In the genomic region with DNA sequence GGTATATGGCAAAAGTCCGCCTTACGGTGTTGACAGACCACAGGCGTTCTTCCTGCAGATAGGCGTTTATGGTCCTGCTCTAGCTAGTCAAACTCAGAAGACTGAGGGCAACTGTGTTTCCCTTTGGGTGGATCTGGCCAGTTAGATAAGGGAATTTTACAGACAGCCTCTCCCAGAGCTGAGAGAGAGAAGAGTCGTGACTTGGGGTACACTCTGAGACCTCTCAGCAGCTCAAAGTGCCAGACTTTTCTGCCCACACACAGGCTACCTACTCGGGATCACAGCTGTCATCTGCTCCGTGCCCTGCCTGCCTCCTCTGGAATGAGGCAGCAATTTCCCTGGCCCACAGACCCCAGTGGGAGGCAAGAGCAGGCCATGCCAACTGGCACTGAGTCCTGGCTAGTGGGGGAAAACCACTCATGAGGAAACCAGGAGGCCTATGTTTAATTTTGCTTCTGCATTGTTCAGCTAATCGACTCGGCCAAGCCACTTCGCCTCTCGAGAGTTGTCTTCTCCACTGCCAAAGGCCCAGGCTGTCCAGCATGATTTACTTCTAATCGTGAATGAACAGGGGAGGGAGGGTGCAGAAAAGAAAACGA, we compare ENCODE assay signal across 8 mouse cellular contexts. TPM values are rescaled to one million over a fixed set of nuclear protein-coding genes. Genes with fewer than 3 reads are reported as not detected.
DNase-seq lines count a peak whose midpoint lies in the region; ATAC-seq and TF ChIP-seq lines count a peak whose summit lies in the region.

No protein-coding gene starts in this region.

- H3K4me2 ChIP-seq in heart, embryonic 12.5 days, result 0 out of 2 replicates have a peak overlapping the region, but pooled peaks have one; percentile 3

- no peak overlapping the region for H3K27ac ChIP-seq in ES-Bruce4 (ENCODE audit: insufficient read depth, low read length)
- H3K27ac ChIP-seq in heart, embryonic 12.5 days (ENCODE audit: poor library complexity, severe bottlenecking), result peak overlapping the region; percentile 56

- no peaks in the 10 kb centered on the region for H3K9me3 ChIP-seq in ES-Bruce4 (replicated peaks; ENCODE audit: control insufficient read depth, insufficient read depth, low read length, poor library complexity, severe bottlenecking)
- no peaks in the 10 kb centered on the region for H3K9me3 ChIP-seq in heart, embryonic 12.5 days (replicated peaks)

- no peaks in the 10 kb centered on the region for H3K36me3 ChIP-seq in ES-Bruce4 (ENCODE audit: control insufficient read depth, insufficient read depth, low read length, poor library complexity, severe bottlenecking)
- no peaks in the 10 kb centered on the region for H3K36me3 ChIP-seq in heart, embryonic 12.5 days

- TF ChIP-seq POLR2A in ES-Bruce4 (IDR thresholded peaks at IDR 0.05; ENCODE audit: insufficient read depth, low read length), result no peak

- H3K9ac ChIP-seq in ES-Bruce4 (ENCODE audit: low read depth, poor library complexity, severe bottlenecking), result 0 out of 2 replicates have a peak overlapping the region, but pooled peaks have one; percentile 9
- 0 out of 2 replicates have a peak overlapping the region, but pooled peaks have one; percentile 27 for H3K9ac ChIP-seq in heart, embryonic 12.5 days

- H3K4me1 ChIP-seq in ES-Bruce4 (ENCODE audit: control insufficient read depth, insufficient read depth, low read length), result peaks cover 6% of the 10 kb centered on the region
- peaks cover 43% of the 10 kb centered on the region for H3K4me1 ChIP-seq in heart, embryonic 12.5 days (replicated peaks)

- WGBS in heart, embryonic 12.5 days, result 23% methylated on average over 13 of the region's 13 CpGs

- H3K4me3 ChIP-seq in ES-Bruce4 (ENCODE audit: low read depth, low read length), result no peak overlapping the region
- H3K4me3 ChIP-seq in heart, embryonic 12.5 days, result no peak overlapping the region

- no peak for TF ChIP-seq EP300 in ES-Bruce4 (IDR thresholded peaks at IDR 0.05; ENCODE audit: insufficient read depth, low read depth, low read length)

- DNase-seq in frontal cortex, postnatal 25 days (ENCODE audit: low spot score in 2 of 2), result no peak
- peak; percentile 62 for DNase-seq in cerebellum, adult 9-11 months
- peak; percentile 54 to 74 for DNase-seq in layer of hippocampus, postnatal 10 days (ENCODE audit: low spot score in 2 of 2)
- DNase-seq in ovary, postnatal 14 days (ENCODE audit: low spot score), result peak; percentile 52
- DNase-seq in testis, postnatal 14 days (ENCODE audit: low spot score), result no peak

- 0 out of 2 replicates have a peak, but pooled peaks have one; percentile 16 for ATAC-seq in frontal cortex, adult (ENCODE audit: low TSS enrichment)
- ATAC-seq in heart, embryonic 12.5 days (ENCODE audit: insufficient number of reproducible peaks, low FRiP score), result no peak; the same call in 1 of the 2 replicates

- H3K27me3 ChIP-seq in ES-Bruce4 (ENCODE audit: control insufficient read depth, insufficient read depth, low read length, poor library complexity, severe bottlenecking), result no peaks in the 10 kb centered on the region
- peaks cover 7% of the 10 kb centered on the region; the same call in 1 of the 2 replicates for H3K27me3 ChIP-seq in heart, embryonic 12.5 days (replicated peaks)

- no peak for TF ChIP-seq CTCF in ES-Bruce4 (IDR thresholded peaks at IDR 0.05; ENCODE audit: low read depth, low read length)

RNA-seq across cellular contexts. Expression of a gene that starts 31.3 kb away (rescaled TPM):
- polyA plus RNA-seq in ES-Bruce4 (2011; ENCODE audit: insufficient read depth, insufficient read length, low read depth, missing spikeins), result 682 and 697 TPM in 2 replicates
- polyA plus RNA-seq in heart, embryonic 12.5 days (2016; fragmentation: Nextera tagmentation; extraction: Ambion mirVana), result 330 and 331 TPM in 2 replicates
- 10 to 100 TPM; 53.4 to 60.4 TPM for total RNA-seq in layer of hippocampus, postnatal 10 days (2021)

Comparison
In these comparisons a context has a peak if more than half of its experiments do, and no peak if none do; other contexts are left out.
1. DNase-seq: peak in cerebellum, adult 9-11 months (single experiment), layer of hippocampus, postnatal 10 days (2 of 2) and ovary, postnatal 14 days (single experiment); none in frontal cortex, postnatal 25 days (0 of 2) and testis, postnatal 14 days (single experiment).